Mouse (Mus musculus) CD4-positive naive resting alpha-beta T cell, adult 76 days (primary cell): ENCODE results near the gene Ms4a8a. TPM values are rescaled to one million over a fixed set of nuclear protein-coding genes. Genes with fewer than 3 reads are reported as not detected.

Source experiments
- total RNA-seq: library from RNA; stranded (reverse); gene quantifications from one replicate; pipeline ENCODE4 v1.2.4, GENCODE M21; 2023

The Ms4a8a gene
- total RNA-seq = 0.50 TPM

GRCm38 (mm10) chr19:11080934-11081333, at the start of gene Ms4a8a:
Ms4a8a (minus strand) TSS chr19:11081102.

GRCm38 (mm10) chr19:11017891-11018290, 63.0 kb downstream of the Ms4a8a start, which contains the start of gene Ms4a18:
Ms4a18 (minus strand) TSS chr19:11018031.

Other genes starting within 250 kb of the Ms4a8a start
- gene Slc15a3, start 241.4 kb downstream of the Ms4a8a start, total RNA-seq = 4.9 TPM
- 0.15 TPM for gene Tmem132a, start 211.2 kb downstream of the Ms4a8a start, total RNA-seq
- gene Tmem109, start 199.1 kb downstream of the Ms4a8a start, total RNA-seq = 24.1 TPM
- gene Prpf19, start 185.9 kb downstream of the Ms4a8a start, total RNA-seq = 111 TPM
- not detected for gene Zp1, start 160.5 kb downstream of the Ms4a8a start, total RNA-seq
- gene Ptgdr2, start 143.9 kb downstream of the Ms4a8a start, total RNA-seq = not detected
- 22.2 TPM for gene Ccdc86, start 131.8 kb downstream of the Ms4a8a start, total RNA-seq
- gene Ms4a10, start 106.4 kb downstream of the Ms4a8a start, total RNA-seq = not detected
- not detected for gene Ms4a15, start 87.9 kb downstream of the Ms4a8a start, total RNA-seq
- gene Ms4a18, start 63.1 kb downstream of the Ms4a8a start, total RNA-seq = not detected
- gene 1700017D01Rik, start 49.8 kb upstream of the Ms4a8a start, total RNA-seq = not detected
- gene 1700025F22Rik, start 84.2 kb upstream of the Ms4a8a start, total RNA-seq = not detected
- gene Ms4a13, start 115.6 kb upstream of the Ms4a8a start, total RNA-seq = not detected
- gene Ms4a12, start 151.3 kb upstream of the Ms4a8a start, total RNA-seq = not detected
- gene Ms4a1, start 185.1 kb upstream of the Ms4a8a start, total RNA-seq = 47.9 TPM
- not detected for gene Ms4a5, start 202.8 kb upstream of the Ms4a8a start, total RNA-seq
- gene Ms4a14, start 233.4 kb upstream of the Ms4a8a start, total RNA-seq = 0.15 TPM